Mouse (Mus musculus): ENCODE measurements at regions not wholly inside any gene's neighbourhood (a gene's known extent, or its start where the extent isn't known, plus 50 kb on each side); places are given as distances from the start of the nearest gene placed in this dataset.
A peak's percentile ranks its signal among the peaks of the same experiment; 100 is the strongest.

DNA sequence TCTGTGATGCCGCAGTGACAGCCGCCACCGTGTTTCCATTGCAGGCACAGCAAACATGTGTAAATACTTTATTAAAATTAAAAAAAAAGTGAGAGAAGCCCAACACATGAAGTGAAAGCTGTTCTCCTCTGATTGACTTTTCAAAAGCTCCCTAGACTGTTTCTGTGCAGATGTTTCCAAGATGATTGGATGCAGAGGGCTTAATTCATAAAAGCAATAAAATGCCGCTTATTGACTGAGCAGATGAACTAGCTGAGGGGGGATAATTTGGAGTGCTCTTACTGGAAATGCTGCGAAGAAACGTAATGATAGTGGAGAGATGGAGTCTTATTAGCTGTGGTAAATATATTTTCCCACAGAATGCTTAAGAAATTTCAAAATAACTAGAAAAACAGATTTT is 170.4 kb downstream of the Rnf144a start:
- ATAC-seq, result no peak

- ATAC-seq, result no peak
These were observed 187.5 kb downstream of the Rnf144a start for GRCm38 (mm10) chr12:26227557-26228020.

DNA sequence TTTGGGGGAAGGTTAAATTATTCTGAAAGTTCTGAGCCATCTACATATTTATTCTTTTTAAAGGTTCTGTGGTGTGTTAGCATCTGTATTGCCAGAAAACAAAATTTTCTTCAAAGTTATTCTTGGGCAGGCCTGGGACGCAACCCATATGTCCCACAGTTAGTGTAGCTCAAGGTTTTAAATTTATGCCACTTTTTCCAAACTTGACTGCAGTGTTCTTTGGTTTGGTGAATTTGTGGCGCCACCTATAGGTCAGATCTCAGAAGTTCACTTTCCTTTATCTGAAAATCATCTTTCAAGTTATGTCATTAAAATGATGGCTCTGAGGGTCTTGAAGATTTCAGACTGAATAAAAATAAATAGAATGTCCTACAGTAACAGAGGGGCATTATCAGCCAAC is 188.7 kb downstream of the Rnf144a start:
- no peak for ATAC-seq

GRCm38 (mm10) chr12:26212447-26212846 is 202.6 kb downstream of the Rnf144a start:
- no peak for ATAC-seq

GRCm38 (mm10) chr12:26211423-26211822 is 203.6 kb downstream of the Rnf144a start:
- ATAC-seq, result no peak

DNA sequence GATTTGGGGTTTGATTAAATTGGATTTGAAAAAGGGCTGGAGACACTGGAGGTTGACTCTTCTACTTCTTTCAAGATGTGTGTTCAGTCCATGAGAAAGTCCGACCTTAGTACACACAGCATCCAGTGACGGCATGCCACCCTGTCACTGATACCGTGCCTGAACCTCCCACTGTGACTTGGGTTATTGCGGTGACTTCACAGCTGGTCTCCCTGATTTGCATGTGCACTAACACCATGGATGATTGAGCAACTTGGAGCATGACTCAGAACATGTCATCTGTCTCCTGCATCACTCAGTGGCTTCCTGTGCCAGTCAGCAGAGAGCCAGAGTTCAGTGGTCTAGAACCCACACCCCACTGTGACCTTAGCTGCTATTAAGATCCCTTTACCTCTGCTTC is 208.3 kb downstream of the Rnf144a start:
- no peak for ATAC-seq

DNA sequence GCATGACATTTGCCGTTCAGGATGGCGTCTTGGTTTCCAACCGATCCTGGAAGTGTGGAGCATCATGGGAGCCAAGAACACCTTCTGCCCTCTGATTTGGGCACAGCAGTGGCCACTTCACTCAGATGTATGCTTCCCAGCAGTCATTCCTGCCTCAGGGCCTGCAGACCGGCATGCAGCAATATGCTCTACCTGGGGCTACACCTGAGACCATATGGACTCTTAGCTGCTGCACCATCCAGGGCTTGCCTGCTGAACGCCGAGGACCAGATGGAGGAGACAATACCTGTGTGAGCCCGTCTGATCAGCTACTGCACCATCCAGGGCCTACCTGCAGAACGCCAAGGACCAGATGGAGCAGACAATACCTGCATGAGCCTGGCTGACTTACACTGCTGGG is 209.0 kb downstream of the Rnf144a start:
- no peak for ATAC-seq

- ATAC-seq, result no peak
These were observed 223.0 kb downstream of the Rnf144a start for GRCm38 (mm10) chr12:26191982-26192576.

- ATAC-seq, result no peak
These were observed 223.6 kb downstream of the Rnf144a start for GRCm38 (mm10) chr12:26191268-26191981.

DNA sequence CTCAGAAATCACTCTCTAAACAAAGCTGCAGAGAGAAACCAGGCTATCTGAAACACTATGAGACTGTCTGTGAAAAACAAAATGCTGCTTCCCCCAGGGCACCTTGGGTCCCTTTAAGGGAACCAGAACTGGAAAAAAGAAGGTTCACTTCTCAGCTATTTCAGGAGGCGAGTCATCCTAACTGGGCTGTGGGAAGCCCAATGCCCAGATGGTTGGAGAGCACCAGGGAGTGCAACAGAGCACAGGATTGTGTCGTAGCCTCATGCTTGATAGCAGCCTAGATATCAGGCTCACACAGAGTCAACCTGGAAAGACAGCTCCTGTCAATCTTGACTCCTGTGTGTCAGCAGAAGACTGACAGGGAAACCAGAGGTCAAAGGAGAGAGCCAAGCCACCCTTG is 226.1 kb downstream of the Rnf144a start:
- ATAC-seq, result no peak

DNA sequence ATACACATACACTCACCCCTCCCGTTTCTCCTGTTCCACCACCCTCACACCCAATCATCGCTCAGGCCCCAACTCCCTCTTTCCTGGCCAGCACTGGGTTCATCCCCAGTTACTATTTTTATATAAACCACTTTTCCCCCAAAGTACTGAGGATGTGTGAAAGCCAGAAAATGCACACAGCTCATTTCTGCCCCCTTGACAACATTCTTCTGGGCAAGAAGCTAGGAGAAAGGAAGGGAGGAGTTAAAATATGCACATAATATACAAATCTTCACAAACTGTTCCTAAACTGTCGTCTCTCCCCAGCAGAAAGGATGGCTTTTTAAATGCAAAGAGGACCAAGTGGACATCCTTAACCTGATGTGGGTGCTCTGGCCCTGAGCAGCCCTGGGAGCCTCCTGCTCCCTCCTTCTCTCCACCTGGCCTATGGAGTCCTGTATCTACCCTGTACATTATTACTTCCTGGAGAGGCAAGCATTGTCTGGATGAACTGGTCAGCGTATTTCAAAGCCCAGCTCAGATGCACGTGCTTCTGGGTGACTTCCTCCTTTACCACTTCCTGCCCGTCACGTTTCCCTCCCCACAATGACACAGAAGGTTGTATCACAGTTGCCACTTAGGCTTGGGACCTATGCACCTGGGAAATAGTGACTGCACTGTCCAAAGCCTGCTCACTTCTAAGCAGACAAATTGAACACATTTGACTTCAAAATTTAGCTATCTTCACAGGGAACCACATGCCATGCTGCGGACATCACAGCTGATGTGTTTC is 227.8 kb downstream of the Rnf144a start:
- ATAC-seq, result peak; percentile 81

- peak; percentile 65 for ATAC-seq
These were observed 230.2 kb downstream of the Rnf144a start for GRCm38 (mm10) chr12:26184701-26185460.

DNA sequence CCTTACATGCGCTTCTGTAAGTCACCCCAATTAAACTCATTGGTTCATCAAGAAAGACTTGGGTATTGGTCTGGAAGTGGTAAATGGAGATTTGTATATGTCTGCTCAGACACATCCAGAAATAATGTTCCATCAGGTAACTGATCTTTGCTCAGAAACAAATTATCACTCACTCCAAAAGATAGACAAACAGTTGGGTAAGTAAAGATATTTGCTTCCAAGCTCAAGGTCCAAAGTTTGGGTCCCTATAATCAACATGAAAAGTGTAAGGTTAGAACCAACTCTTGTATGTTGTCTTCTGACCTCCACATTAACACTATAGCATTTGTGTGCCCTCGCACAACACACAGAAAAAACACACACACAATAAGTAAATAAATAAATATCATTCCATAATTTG is 232.0 kb downstream of the Rnf144a start:
- no peak for ATAC-seq

- no peak for ATAC-seq
These were observed 234.2 kb downstream of the Rnf144a start for GRCm38 (mm10) chr12:26180846-26181245.

- no peak for ATAC-seq
These were observed 238.8 kb downstream of the Rnf144a start for GRCm38 (mm10) chr12:26176231-26176662.

- ATAC-seq, result no peak
These were observed 251.6 kb downstream of the Rnf144a start for GRCm38 (mm10) chr12:26163416-26163815.

GRCm38 (mm10) chr12:26160861-26161615 is 254.0 kb downstream of the Rnf144a start:
- no peak for ATAC-seq

DNA sequence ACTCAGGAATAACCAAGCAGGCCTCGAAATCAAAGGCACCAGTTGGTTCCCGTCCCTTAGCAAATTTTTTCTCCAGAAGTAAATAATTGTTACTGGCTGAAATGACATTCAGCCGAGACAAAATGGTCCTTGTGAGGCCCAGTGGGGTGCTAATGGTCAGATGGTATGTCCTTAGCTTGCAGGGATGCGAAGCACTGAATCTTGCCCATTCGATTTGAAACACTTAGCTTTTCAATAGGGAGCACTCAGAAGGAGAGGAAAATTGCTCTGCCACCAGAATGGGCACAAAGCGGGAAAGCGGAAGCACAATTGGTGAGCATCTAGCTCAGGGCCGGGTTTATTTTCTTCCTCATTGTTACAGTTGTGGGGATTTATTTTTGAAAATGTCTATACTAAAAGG is 262.1 kb downstream of the Rnf144a start:
- ATAC-seq, result no peak

DNA sequence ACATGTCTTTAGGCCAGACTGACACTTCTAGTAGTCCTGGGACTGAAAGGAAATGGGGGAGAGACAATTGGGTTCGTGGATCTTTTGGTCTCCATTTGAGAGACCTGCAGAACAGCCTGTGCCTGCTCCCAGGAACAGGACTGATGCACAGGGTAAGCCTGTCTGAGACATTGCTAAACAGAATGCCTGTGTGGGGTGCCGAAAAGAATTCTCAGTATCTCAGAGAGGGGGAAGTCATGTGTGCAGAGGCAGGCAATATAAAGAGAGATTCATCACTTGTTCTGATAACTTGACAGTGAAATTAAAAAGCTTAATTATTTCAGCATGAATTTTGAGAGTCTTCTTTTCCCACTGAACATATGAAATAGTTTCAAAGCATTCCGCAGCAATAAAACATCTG is 268.7 kb downstream of the Rnf144a start:
- ATAC-seq, result no peak

GRCm38 (mm10) chr12:26145085-26145714 is 269.9 kb downstream of the Rnf144a start:
- peak; percentile 61 for ATAC-seq

DNA sequence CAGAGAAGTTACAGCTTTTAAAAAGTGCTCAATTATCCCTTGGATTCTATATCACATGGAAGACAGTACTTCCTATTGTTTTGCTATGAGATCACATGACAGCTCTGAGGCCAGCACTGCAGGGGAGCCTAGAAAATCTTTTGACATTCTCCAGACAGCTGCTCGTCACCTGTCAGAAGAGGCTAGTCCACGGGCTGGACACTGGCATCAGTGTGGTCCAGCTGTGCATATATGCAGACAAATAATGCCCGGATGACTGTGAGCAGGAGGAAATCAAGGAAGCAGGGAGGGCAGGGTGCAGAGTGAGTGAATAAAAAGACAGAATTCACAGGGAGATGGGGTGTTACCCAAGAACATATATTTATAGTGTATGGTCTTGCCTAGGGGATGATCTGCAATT is 270.4 kb downstream of the Rnf144a start:
- ATAC-seq, result no peak

DNA sequence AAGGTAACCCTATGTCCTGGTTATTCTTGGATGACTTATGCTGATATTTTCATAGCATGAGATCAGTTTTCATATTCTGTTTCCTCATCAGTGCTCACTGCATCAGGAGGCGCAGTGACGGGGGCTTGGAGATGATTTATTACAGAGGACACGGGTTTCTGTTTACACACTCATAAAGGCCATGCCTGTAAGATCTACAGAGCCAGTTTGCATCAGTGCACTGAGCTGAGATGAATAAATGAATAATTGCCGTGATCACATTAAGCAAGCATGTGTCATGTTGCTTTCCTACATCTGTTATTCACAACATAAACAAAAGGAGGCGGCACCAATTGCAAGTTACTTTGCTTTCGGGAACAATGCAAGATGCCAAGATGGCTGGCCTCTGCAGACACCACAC is 271.6 kb downstream of the Rnf144a start:
- no peak for ATAC-seq
